Mouse (Mus musculus): ENCODE measurements around the gene Erich2.

Erich2 gene

GRCm38 (mm10) chr2:70562611-70562980, 54.0 kb downstream of the Erich2 start:
- DNase-seq (ENCODE audit: low spot score), result no peak

GRCm38 (mm10) chr2:70562981-70563671, 54.5 kb downstream of the Erich2 start:
- DNase-seq (ENCODE audit: low spot score), result no peak

- no peak for DNase-seq (ENCODE audit: low spot score)
Observed at GRCm38 (mm10) chr2:70563721-70564645, 55.4 kb downstream of the Erich2 start.

GRCm38 (mm10) chr2:70564646-70565315, 56.2 kb downstream of the Erich2 start:
- no peak for DNase-seq (ENCODE audit: low spot score)

- DNase-seq (ENCODE audit: low spot score), result no peak
Observed at GRCm38 (mm10) chr2:70565651-70566602, 57.3 kb downstream of the Erich2 start.

- DNase-seq (ENCODE audit: low spot score), result no peak
Observed at GRCm38 (mm10) chr2:70566603-70566981, 58.0 kb downstream of the Erich2 start.

- DNase-seq (ENCODE audit: low spot score), result no peak
Observed at GRCm38 (mm10) chr2:70567071-70567681, 58.6 kb downstream of the Erich2 start.

GRCm38 (mm10) chr2:70567682-70568077, 59.1 kb downstream of the Erich2 start:
- DNase-seq (ENCODE audit: low spot score), result no peak

- DNase-seq (ENCODE audit: low spot score), result no peak
Observed at GRCm38 (mm10) chr2:70568198-70568941, 59.8 kb downstream of the Erich2 start.

GRCm38 (mm10) chr2:70571698-70572097, 63.1 kb downstream of the Erich2 start:
- DNase-seq (ENCODE audit: low spot score), result no peak

- DNase-seq (ENCODE audit: low spot score), result no peak
Observed at GRCm38 (mm10) chr2:70572251-70572650, 63.6 kb downstream of the Erich2 start.

GRCm38 (mm10) chr2:70573544-70574210, 65.1 kb downstream of the Erich2 start:
- DNase-seq (ENCODE audit: low spot score), result no peak

GRCm38 (mm10) chr2:70588200-70588599, 79.6 kb downstream of the Erich2 start:
- no peak for DNase-seq (ENCODE audit: low spot score)
